Mouse (Mus musculus): ENCODE measurements around the gene Gm10128.
"Not testable (repeated sequence)": the region's sequence is repeated elsewhere in the genome, so short reads cannot be mapped to it uniquely, and the experiment has no call there.

Gm10128 gene

GRCm38 (mm10) chr14:7643872-7644271 lies at the start of gene Gm10128:
Gm10128 (minus strand) TSS chr14:7643972.
- not testable (repeated sequence) for DNase-seq (ENCODE audit: low spot score)

GRCm38 (mm10) chr14:7681170-7681569 lies 37.4 kb upstream of the Gm10128 start:
- DNase-seq (ENCODE audit: low spot score): not testable (repeated sequence)

- DNase-seq (ENCODE audit: low spot score): not testable (repeated sequence)
These were observed 18.7 kb upstream of the Gm10128 start for GRCm38 (mm10) chr14:7662491-7662890.

- not testable (repeated sequence) for DNase-seq (ENCODE audit: low spot score)
These were observed 14.6 kb upstream of the Gm10128 start for GRCm38 (mm10) chr14:7658101-7659074.

- DNase-seq (ENCODE audit: low spot score): not testable (repeated sequence)
These were observed 13.7 kb upstream of the Gm10128 start for GRCm38 (mm10) chr14:7657456-7657855.

GRCm38 (mm10) chr14:7595492-7595891 lies 48.3 kb downstream of the Gm10128 start, which contains the start of gene Gm10338:
Gm10338 (minus strand) TSS chr14:7595592.
- DNase-seq (ENCODE audit: low spot score): not testable (repeated sequence)
